Mouse (Mus musculus) kidney, adult 8-10 months (tissue): ENCODE measurements at regions not wholly inside any gene's neighbourhood (a gene's known extent, or its start where the extent isn't known, plus 50 kb on each side); places are given as distances from the start of the nearest gene placed in this dataset.

Experiments used
- DNase-seq, 2 experiments: peaks; one replicate each; pipeline ENCODE4 v3.0.0; 2022

GRCm38 (mm10) chr1:71944531-71944930, 267.6 kb downstream of the Mreg start:
- DNase-seq = no peak

GRCm38 (mm10) chr1:71942145-71942544, 270.0 kb downstream of the Mreg start:
- no peak for DNase-seq

GRCm38 (mm10) chr1:71941688-71942087, 270.4 kb downstream of the Mreg start:
- DNase-seq = no peak

GRCm38 (mm10) chr1:71940900-71941299, 271.2 kb downstream of the Mreg start:
- DNase-seq = no peak

- DNase-seq = no peak
Measured at GRCm38 (mm10) chr1:71938323-71939007, 273.6 kb downstream of the Mreg start.

- no peak for DNase-seq
Measured at GRCm38 (mm10) chr1:71937922-71938321, 274.2 kb downstream of the Mreg start.

- no peak for DNase-seq
Measured at GRCm38 (mm10) chr1:71937168-71937567, 274.9 kb downstream of the Mreg start.

- no peak for DNase-seq
Measured at GRCm38 (mm10) chr1:71936501-71937129, 275.5 kb downstream of the Mreg start.

- DNase-seq = peak in 1 of 2 experiments; percentile 9
Measured at GRCm38 (mm10) chr1:71925501-71925900, 272.5 kb upstream of the Fn1 start.

- no peak for DNase-seq
Measured at GRCm38 (mm10) chr1:71924884-71925283, 271.9 kb upstream of the Fn1 start.

GRCm38 (mm10) chr1:71923731-71924130, 270.7 kb upstream of the Fn1 start:
- no peak for DNase-seq

- no peak for DNase-seq
Measured at GRCm38 (mm10) chr1:71921456-71921855, 268.5 kb upstream of the Fn1 start.

GRCm38 (mm10) chr1:71919891-71920290, 266.9 kb upstream of the Fn1 start:
- DNase-seq = no peak

- no peak for DNase-seq
Measured at GRCm38 (mm10) chr1:71917021-71917420, 264.0 kb upstream of the Fn1 start.

GRCm38 (mm10) chr1:71914439-71914838, 261.4 kb upstream of the Fn1 start:
- DNase-seq = no peak

GRCm38 (mm10) chr1:71913221-71913620, 260.2 kb upstream of the Fn1 start:
- no peak for DNase-seq

- DNase-seq = no peak
Measured at GRCm38 (mm10) chr1:71912441-71912840, 259.4 kb upstream of the Fn1 start.

- DNase-seq = no peak
Measured at GRCm38 (mm10) chr1:71910125-71910524, 257.1 kb upstream of the Fn1 start.

GRCm38 (mm10) chr1:71909508-71910124, 256.6 kb upstream of the Fn1 start:
- no peak for DNase-seq

GRCm38 (mm10) chr1:71904376-71904948, 251.5 kb upstream of the Fn1 start:
- no peak for DNase-seq

- DNase-seq = no peak
Measured at GRCm38 (mm10) chr1:71900106-71901074, 247.4 kb upstream of the Fn1 start.

- no peak for DNase-seq
Measured at GRCm38 (mm10) chr1:71899128-71899527, 246.1 kb upstream of the Fn1 start.

GRCm38 (mm10) chr1:71898198-71898597, 245.2 kb upstream of the Fn1 start:
- no peak for DNase-seq
